Mouse (Mus musculus) thymus, postnatal 10 days (tissue): ENCODE measurements around the gene Chkb.

Experiments used
- DNase-seq, 2 experiments: peaks; one replicate each; pipeline ENCODE4 v3.0.0; 2021; ENCODE audit warnings: low spot score in 2 of 2

The Chkb gene

GRCm38 (mm10) chr15:89399716-89400115, 30.0 kb downstream of the Chkb start:
- no peak for DNase-seq

GRCm38 (mm10) chr15:89398146-89398545, 31.6 kb downstream of the Chkb start:
- DNase-seq, result no peak

- no peak for DNase-seq
Measured at GRCm38 (mm10) chr15:89396883-89397282, 32.8 kb downstream of the Chkb start.

GRCm38 (mm10) chr15:89390081-89390480, 39.6 kb downstream of the Chkb start:
- DNase-seq, result no peak

- peak; percentile 23 to 47 for DNase-seq
Measured at GRCm38 (mm10) chr15:89387127-89387526, 42.6 kb downstream of the Chkb start.

- no peak for DNase-seq
Measured at GRCm38 (mm10) chr15:89384617-89385016, 45.1 kb downstream of the Chkb start, which contains the start of gene Klhdc7b. Gene Klhdc7b, plus strand, starts transcription at chr15:89384917.

- no peak for DNase-seq
Measured at GRCm38 (mm10) chr15:89379429-89379828, 50.3 kb downstream of the Chkb start.

- DNase-seq, result peak in 1 of 2 experiments; percentile 35
Measured at GRCm38 (mm10) chr15:89378831-89379401, 50.8 kb downstream of the Chkb start, which contains the start of gene Odf3b. Gene Odf3b, minus strand, starts transcription at chr15:89379282.

- DNase-seq, result no peak
Measured at GRCm38 (mm10) chr15:89377938-89378828, 51.5 kb downstream of the Chkb start.

- DNase-seq, result no peak
Measured at GRCm38 (mm10) chr15:89377362-89377761, 52.3 kb downstream of the Chkb start.

- DNase-seq, result no peak
Measured at GRCm38 (mm10) chr15:89376957-89377356, 52.8 kb downstream of the Chkb start, which contains the start of gene Tymp. Gene Tymp, minus strand, starts transcription at chr15:89377039.
